Mouse (Mus musculus): Measurements from ENCODE around the gene Ahcyl2.

GRCm38 (mm10) chr6:29820314-29820713 lies 52.5 kb downstream of the Ahcyl2 start:
- TF ChIP-seq CTCF (IDR thresholded peaks at IDR 0.05; ENCODE audit: low read depth), result no peak
- no peak for TF ChIP-seq EP300 (optimal IDR thresholded peaks at IDR 0.05)

Measured in stomach, postnatal 0 days (tissue).